Comparison of ENCODE assay signal across 21 mouse cellular contexts in genomic region chr19:18911755-18912340, GRCm38 (mm10).
DNase-seq lines count a peak whose midpoint lies in the region; ATAC-seq lines count a peak whose summit lies in the region.
"Had no signal": no experiment of that assay in that cellular context is flagged by ENCODE, and none has a peak within 500 bp of the region (broad histone marks: within the 10 kb centered on the region; RNA-seq: fewer than 3 reads in every experiment).

No protein-coding gene starts in this region.

- no peaks in the 10 kb centered on the region for H3K9me3 ChIP-seq in kidney, embryonic 14.5 days (ENCODE audit: control insufficient read depth, low read length)
- H3K9me3 ChIP-seq: forebrain, embryonic 13.5 days; heart, embryonic 10.5 days; hindbrain, embryonic 15.5 days; limb, embryonic 13.5 days; liver, embryonic 13.5 days; midbrain, embryonic 15.5 days; neural tube, embryonic 13.5 days had no signal

- H3K27ac ChIP-seq in kidney, embryonic 14.5 days (ENCODE audit: low read depth, low read length) = no peak overlapping the region
- H3K27ac ChIP-seq: forebrain, embryonic 13.5 days; heart, embryonic 10.5 days; hindbrain, embryonic 15.5 days; limb, embryonic 13.5 days; liver, embryonic 13.5 days; macrophage; midbrain, embryonic 15.5 days; neural tube, embryonic 13.5 days had no signal

- H3K4me2 ChIP-seq in kidney, embryonic 14.5 days (replicated peaks; ENCODE audit: low read depth, low read length) = no peak overlapping the region
- H3K4me2 ChIP-seq: forebrain, embryonic 13.5 days; hindbrain, embryonic 15.5 days; limb, embryonic 13.5 days; liver, embryonic 13.5 days; lung, embryonic 14.5 days; midbrain, embryonic 15.5 days; neural tube, embryonic 13.5 days had no signal

- H3K36me3 ChIP-seq in kidney, embryonic 14.5 days (ENCODE audit: control insufficient read depth, insufficient read depth, low read length) = no peaks in the 10 kb centered on the region
- H3K36me3 ChIP-seq: heart, embryonic 10.5 days; hindbrain, embryonic 15.5 days; limb, embryonic 13.5 days; liver, embryonic 13.5 days; midbrain, embryonic 15.5 days; neural tube, embryonic 13.5 days had no signal

- no peak for ATAC-seq in kidney, embryonic 14.5 days (ENCODE audit: low FRiP score, low TSS enrichment)
- ATAC-seq: forebrain, embryonic 13.5 days; midbrain, embryonic 15.5 days had no signal

- H3K4me3 ChIP-seq in kidney, embryonic 14.5 days (ENCODE audit: low read length) = no peak overlapping the region
- H3K4me3 ChIP-seq: forebrain, embryonic 13.5 days; heart, embryonic 10.5 days; hindbrain, embryonic 15.5 days; limb, embryonic 13.5 days; liver, embryonic 13.5 days; midbrain, embryonic 15.5 days; myocyte; neural tube, embryonic 13.5 days had no signal

- DNase-seq in kidney, postnatal 14 days = peak; percentile 27
- DNase-seq in Muller cell, postnatal 12 days (ENCODE audit: inconsistent ontology term) = peak; percentile 90
- peak; percentile 77 for DNase-seq in adipocyte (ENCODE audit: low spot score)
- DNase-seq in skeletal muscle tissue, adult 2 months (ENCODE audit: low read depth, low spot score) = peak; percentile 4
- DNase-seq in frontal cortex, adult 2 months (ENCODE audit: extremely low spot score in 1 of 2, low spot score in 1 of 2) = no peak
- DNase-seq in lung, postnatal 10 days = no peak
- DNase-seq: cerebellum, adult 2 months; heart, postnatal 4 days; kidney, adult 9 months; liver, embryonic 13.5 days; lung, embryonic 14.5 days; thymus, postnatal 14 days had no signal

- no peaks in the 10 kb centered on the region for H3K4me1 ChIP-seq in kidney, embryonic 14.5 days (ENCODE audit: control insufficient read depth, insufficient read depth, low read length)
- H3K4me1 ChIP-seq: forebrain, embryonic 13.5 days; heart, embryonic 10.5 days; hindbrain, embryonic 15.5 days; limb, embryonic 13.5 days; liver, embryonic 13.5 days; midbrain, embryonic 15.5 days; neural tube, embryonic 13.5 days had no signal

- no peak overlapping the region for H3K9ac ChIP-seq in kidney, embryonic 14.5 days (ENCODE audit: low read depth, low read length)
- H3K9ac ChIP-seq: forebrain, embryonic 13.5 days; hindbrain, embryonic 15.5 days; limb, embryonic 13.5 days; liver, embryonic 13.5 days; lung, embryonic 14.5 days; midbrain, embryonic 15.5 days; neural tube, embryonic 13.5 days had no signal

- H3K27me3 ChIP-seq in kidney, embryonic 14.5 days (ENCODE audit: control insufficient read depth, insufficient read depth, low read length) = no peaks in the 10 kb centered on the region
- H3K27me3 ChIP-seq: forebrain, embryonic 13.5 days; hindbrain, embryonic 15.5 days; limb, embryonic 13.5 days; liver, embryonic 13.5 days; midbrain, embryonic 15.5 days; neural tube, embryonic 13.5 days had no signal

Comparison
In these comparisons a context has a peak if more than half of its experiments do, and no peak if none do; other contexts are left out.
1. DNase-seq: peak in kidney, postnatal 14 days (single experiment), Muller cell, postnatal 12 days (single experiment), adipocyte (single experiment) and skeletal muscle tissue, adult 2 months (single experiment); none in frontal cortex, adult 2 months (0 of 2) and lung, postnatal 10 days (single experiment).